Mouse (Mus musculus) small intestine, adult 2 months (tissue): ENCODE results near the gene Hnrnpm. TPM values are rescaled to one million over a fixed set of nuclear protein-coding genes. Genes with fewer than 3 reads are reported as not detected.

Experiments
- H3K27ac ChIP-seq: fragments of 200-500 bp; 2 replicates; pipeline ENCODE4 v1.5.1; 2012; ENCODE audit warnings: low read depth, low read length, control low read depth, inconsistent platforms; ENCODE audit not compliant: insufficient read depth
- H3K27me3 ChIP-seq: fragments of 200-500 bp; 2 replicates; pipeline ENCODE4 v1.6.1; 2012; ENCODE audit warnings: mild to moderate bottlenecking, moderate library complexity, low read length, inconsistent platforms; ENCODE audit not compliant: control insufficient read depth, insufficient read depth
- H3K36me3 ChIP-seq: fragments of 200-500 bp; 2 replicates; pipeline ENCODE4 v1.6.1; 2012; ENCODE audit warnings: mild to moderate bottlenecking, low read length, control low read depth, inconsistent platforms; ENCODE audit not compliant: control insufficient read depth, insufficient read depth
- H3K4me1 ChIP-seq: fragments of 200-500 bp; 2 replicates; pipeline ENCODE4 v1.6.1; 2012; ENCODE audit warnings: low read length, inconsistent platforms, mixed read lengths; ENCODE audit not compliant: control insufficient read depth, insufficient read depth, insufficient read length
- H3K4me3 ChIP-seq: fragments of 200-500 bp; 2 replicates; pipeline ENCODE4 v1.5.1; 2012; ENCODE audit warnings: low read depth, mild to moderate bottlenecking, control low read depth, inconsistent platforms, low read length, moderate library complexity
- CTCF ChIP-seq: fragments of 200-500 bp; IDR thresholded peaks from 2 replicates; pipeline ENCODE4 v1.5.1; 2012; ENCODE audit warnings: low read depth, mild to moderate bottlenecking, control low read depth, inconsistent platforms, low read length, moderate library complexity, mixed read lengths; ENCODE audit not compliant: insufficient replicate concordance, insufficient read length; ENCODE audit errors: extremely low read depth
- POLR2A ChIP-seq: fragments of 200-500 bp; IDR thresholded peaks from 2 replicates; pipeline ENCODE4 v1.6.1; 2012; ENCODE audit warnings: low read depth, mild to moderate bottlenecking, control low read depth, inconsistent platforms, low read length, moderate library complexity
- WGBS: fragments of 180-500 bp; shearing (Covaris S2); methylation state at CpG from one replicate; pipeline ENCODE4 v1.1.7; 2018; 5-methylcytosine and 5-hydroxymethylcytosine counted together
- polyA plus RNA-seq: library from polyadenylated mRNA; depleted of rRNA; stranded (reverse); fragments of >200 nt; gene quantifications from 2 replicates; pipeline ENCODE4 v1.2.3, GENCODE M21; 2012

The Hnrnpm gene
- polyA plus RNA-seq, 1 experiment: 91.7 TPM

DNA sequence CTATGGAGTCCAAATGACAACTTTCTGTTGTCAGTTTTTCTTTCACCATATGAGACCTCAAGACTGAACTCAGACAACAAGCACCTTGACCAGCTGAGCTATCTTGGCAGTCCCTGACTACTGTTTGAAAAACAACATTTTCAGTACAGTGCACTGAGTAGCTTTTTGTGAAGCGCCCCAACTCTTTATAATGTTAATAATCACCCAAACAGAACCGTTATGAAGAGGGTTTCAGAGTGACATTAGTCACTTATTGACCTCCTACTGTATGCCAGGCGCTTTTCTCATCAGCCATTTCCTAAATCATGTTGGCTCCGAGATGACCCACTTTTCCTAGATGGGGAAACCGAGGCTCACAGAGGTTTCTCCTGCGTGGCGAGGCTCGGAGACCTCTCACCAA is 31.3 kb upstream of the Hnrnpm start:
- Histone ChIP-seq H3K4me3 (peak overlapping the region; percentile 92), H3K4me1 (no peaks in the 10 kb centered on the region), H3K27me3 (no peaks in the 10 kb centered on the region), H3K27ac (peak overlapping the region; percentile 1; the same call in 1 of the 2 replicates), H3K36me3 (no peaks in the 10 kb centered on the region)
- 4% methylated on average over 8 of the region's 8 CpGs for WGBS
- TF ChIP-seq CTCF: no peak
- TF ChIP-seq POLR2A: no peak

DNA sequence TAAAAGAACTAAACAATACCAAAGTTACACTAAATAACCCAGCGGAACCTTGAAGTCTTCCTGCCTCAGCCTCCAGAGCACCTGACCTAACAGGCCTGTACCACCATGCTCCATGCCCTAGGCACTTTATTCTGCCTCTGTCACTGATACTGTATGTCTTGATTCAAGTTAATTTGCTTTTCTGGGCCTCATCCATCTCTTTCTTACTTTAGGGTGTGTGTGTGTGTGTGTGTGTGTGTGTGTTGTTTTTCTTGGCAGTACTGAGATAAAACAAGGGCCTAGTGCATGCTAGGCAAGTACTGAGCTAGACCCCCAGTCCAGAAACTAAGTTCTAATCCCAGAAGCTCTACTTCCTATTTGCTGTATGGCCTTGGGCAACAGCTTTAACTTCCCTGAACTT is 30.6 kb upstream of the Hnrnpm start:
- Histone ChIP-seq H3K27ac (no peak overlapping the region), H3K4me3 (no peak overlapping the region), H3K36me3 (no peaks in the 10 kb centered on the region), H3K4me1 (no peaks in the 10 kb centered on the region), H3K27me3 (no peaks in the 10 kb centered on the region)
- WGBS: 95% methylated on average over 1 of the region's 1 CpGs
- no peak for TF ChIP-seq POLR2A
- TF ChIP-seq CTCF: no peak

DNA sequence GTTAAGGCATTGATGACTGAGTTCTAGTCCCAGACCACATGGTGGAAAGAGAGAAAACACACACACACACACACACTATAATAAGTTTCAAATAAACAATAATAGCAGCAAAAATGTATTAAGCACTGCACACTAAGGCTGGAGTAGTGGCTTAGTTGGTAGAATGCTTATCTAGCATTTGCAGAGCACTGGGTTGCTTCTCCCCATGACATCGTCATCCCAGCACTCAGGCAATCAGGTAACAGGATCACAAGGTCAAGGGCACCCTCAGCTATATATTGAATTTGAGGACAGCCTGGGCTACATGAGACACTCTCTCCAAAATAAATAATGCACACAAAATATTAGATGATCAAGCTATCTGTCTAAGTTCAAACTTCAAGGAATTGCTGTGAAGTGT is 28.1 kb upstream of the Hnrnpm start:
- Histone ChIP-seq H3K27me3 (no peaks in the 10 kb centered on the region), H3K4me1 (no peaks in the 10 kb centered on the region), H3K27ac (no peak overlapping the region), H3K4me3 (no peak overlapping the region), H3K36me3 (no peaks in the 10 kb centered on the region; the same call in 1 of the 2 replicates)
- no peak for TF ChIP-seq POLR2A
- no peak for TF ChIP-seq CTCF
- 97% methylated on average over 1 of the region's 1 CpGs for WGBS

DNA sequence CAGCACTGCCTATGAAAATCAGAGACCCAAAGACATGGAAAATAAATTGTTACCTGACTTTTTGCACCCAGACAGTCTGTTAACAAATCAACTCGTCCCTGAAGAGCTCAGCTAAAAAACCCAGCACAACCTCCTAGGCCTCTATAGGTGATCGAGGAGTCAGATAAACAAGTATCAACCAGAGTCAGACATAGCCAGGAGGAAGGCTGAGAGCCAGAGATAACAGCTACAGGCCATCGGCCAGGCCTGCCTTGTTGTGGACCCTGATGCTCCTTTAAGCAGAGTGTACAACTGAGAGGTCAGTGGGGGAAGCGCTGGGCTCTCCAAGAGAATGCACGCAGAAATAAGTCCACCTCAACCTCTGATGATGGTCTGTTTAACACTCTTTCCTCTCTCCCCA is 26.6 kb upstream of the Hnrnpm start:
- H3K27me3 ChIP-seq: no peaks in the 10 kb centered on the region
- no peak overlapping the region for H3K27ac ChIP-seq
- H3K36me3 ChIP-seq: peaks cover 10% of the 10 kb centered on the region
- no peaks in the 10 kb centered on the region for H3K4me1 ChIP-seq
- 76% methylated on average over 5 of the region's 5 CpGs for WGBS
- no peak overlapping the region for H3K4me3 ChIP-seq
- TF ChIP-seq CTCF (no peak), POLR2A (no peak)

- H3K36me3 ChIP-seq: peaks cover 19% of the 10 kb centered on the region
- no peak overlapping the region for H3K4me3 ChIP-seq
- H3K4me1 ChIP-seq: no peaks in the 10 kb centered on the region
- H3K27ac ChIP-seq: no peak overlapping the region
- TF ChIP-seq CTCF (no peak), POLR2A (no peak)
- 83% methylated on average over 3 of the region's 3 CpGs for WGBS
- H3K27me3 ChIP-seq: no peaks in the 10 kb centered on the region
These were observed 23.2 kb upstream of the Hnrnpm start for GRCm38 (mm10) chr17:33709834-33710233.

DNA sequence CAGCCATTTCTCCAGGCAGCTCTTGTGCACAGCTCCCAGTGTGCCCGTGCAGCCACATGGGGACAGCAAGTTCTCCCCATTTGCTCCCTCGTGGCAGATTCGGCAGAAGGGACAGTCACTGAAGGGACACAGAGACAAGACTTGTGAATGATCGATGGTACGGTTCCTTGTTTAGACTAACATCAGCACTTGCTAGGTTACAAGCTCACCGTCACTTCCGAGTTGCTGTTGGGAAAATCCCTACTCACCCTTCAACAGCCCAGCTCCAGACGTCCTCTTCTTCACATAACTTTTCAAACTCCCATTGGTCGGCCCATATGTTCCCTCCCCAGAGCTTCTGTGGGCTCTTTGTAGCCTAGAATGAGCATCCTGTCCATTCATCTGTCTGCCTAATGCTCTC is 16.4 kb upstream of the Hnrnpm start:
- H3K27ac ChIP-seq: no peak overlapping the region
- TF ChIP-seq POLR2A (no peak), CTCF (no peak)
- H3K4me1 ChIP-seq: no peaks in the 10 kb centered on the region
- H3K36me3 ChIP-seq: peaks cover 25% of the 10 kb centered on the region
- no peaks in the 10 kb centered on the region for H3K27me3 ChIP-seq
- no peak overlapping the region for H3K4me3 ChIP-seq
- WGBS: 94% methylated on average over 9 of the region's 9 CpGs

GRCm38 (mm10) chr17:33702178-33702577 is 15.5 kb upstream of the Hnrnpm start:
- Histone ChIP-seq H3K27me3 (no peaks in the 10 kb centered on the region), H3K36me3 (peaks cover 23% of the 10 kb centered on the region), H3K4me1 (no peaks in the 10 kb centered on the region), H3K4me3 (no peak overlapping the region), H3K27ac (no peak overlapping the region)
- no peak for TF ChIP-seq POLR2A
- no peak for TF ChIP-seq CTCF
- WGBS: 78% methylated on average over 1 of the region's 1 CpGs

DNA sequence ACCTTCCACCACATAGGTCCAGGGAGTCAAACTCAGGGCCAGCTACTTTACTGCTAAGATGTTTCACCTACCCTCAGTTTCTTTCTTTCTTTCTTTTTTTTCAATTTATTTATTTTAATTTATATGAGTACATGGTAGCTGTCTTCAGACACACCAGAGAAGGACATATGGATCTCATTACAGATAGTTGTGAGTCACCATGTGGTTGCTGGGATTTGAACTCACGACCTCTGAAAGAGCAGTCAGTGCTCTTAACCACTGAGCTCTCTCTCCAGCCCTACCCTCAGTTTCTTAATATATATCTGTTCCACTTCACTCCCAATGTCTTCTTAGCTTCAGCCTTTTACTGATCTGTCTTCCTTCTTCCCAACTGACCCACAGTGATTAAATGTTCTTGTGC is 8.8 kb upstream of the Hnrnpm start:
- WGBS: 93% methylated on average over 1 of the region's 1 CpGs

More for the DNA sequence above, 8.8 kb upstream of the Hnrnpm start:
- no peak for TF ChIP-seq POLR2A
- no peak for TF ChIP-seq CTCF
- H3K4me3 ChIP-seq: no peak overlapping the region
- no peaks in the 10 kb centered on the region for H3K27me3 ChIP-seq
- H3K36me3 ChIP-seq: peaks cover 24% of the 10 kb centered on the region
- H3K27ac ChIP-seq: no peak overlapping the region
- H3K4me1 ChIP-seq: no peaks in the 10 kb centered on the region
